Mouse (Mus musculus) urinary bladder, adult 18-20 months (tissue): ENCODE measurements at regions not wholly inside any gene's neighbourhood (a gene's known extent, or its start where the extent isn't known, plus 50 kb on each side); places are given as distances from the start of the nearest gene placed in this dataset.

Experiments
- DNase-seq, 2 experiments: peaks; one replicate each; pipeline ENCODE4 v3.0.0; 2022; ENCODE audit warnings: low spot score in 2 of 2, mixed read lengths in 2 of 2

DNA sequence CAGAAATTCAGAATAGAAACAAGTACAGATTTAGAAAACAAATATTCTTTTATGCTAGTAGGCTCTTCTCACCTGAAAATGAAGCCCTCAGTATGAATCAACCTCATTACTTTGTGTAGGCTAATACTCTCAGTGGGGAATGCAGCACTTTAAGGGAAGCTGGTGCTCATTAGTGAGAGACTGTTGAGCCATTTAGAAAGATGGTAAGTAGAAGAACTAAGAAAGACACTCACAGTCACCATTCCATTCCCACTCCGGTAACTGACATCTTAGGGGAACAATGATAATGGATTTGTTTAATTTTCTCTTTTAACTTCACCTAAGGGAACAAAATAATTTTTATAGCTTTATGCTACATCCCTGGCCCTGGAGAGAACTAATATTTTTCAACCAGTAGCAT, 648.0 kb upstream of the Nova1 start:
- no peak for DNase-seq

DNA sequence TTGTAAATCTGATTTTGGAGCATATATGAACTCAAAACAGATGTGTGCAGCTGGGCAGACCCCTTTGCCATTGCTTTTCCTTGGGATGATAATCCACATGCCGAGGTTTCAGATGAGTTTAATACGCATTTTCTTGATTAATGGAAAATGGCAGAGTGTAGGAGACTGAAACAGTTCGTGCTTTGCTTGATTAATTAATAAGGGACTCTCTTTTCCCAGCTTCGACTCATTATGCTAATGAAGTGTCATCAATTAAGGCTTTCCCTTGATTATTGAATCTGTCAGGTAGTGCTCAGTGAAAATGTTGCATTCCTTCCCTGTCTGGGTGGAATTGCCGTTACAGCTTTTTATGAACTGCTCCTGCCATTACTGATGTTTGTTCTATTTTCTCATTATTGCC, 647.2 kb upstream of the Nova1 start:
- DNase-seq = no peak

DNA sequence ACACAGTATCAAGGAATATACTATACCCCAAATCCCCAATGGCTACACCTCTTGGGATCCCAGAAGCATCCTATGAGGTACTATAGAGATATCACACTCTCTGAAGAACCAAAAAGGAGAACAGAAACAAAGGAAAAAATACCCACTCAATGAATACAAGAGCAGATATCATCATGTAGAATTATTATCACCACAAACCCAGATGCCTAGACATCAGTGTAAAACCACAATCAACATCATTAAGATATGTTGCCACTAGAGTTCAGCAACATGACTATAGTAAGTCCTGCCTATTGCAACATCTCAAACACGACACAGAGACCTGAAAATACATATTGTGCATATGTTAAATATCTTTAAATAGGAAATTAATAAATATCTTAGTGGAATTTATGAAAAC, 612.9 kb upstream of the Nova1 start:
- DNase-seq = no peak

DNA sequence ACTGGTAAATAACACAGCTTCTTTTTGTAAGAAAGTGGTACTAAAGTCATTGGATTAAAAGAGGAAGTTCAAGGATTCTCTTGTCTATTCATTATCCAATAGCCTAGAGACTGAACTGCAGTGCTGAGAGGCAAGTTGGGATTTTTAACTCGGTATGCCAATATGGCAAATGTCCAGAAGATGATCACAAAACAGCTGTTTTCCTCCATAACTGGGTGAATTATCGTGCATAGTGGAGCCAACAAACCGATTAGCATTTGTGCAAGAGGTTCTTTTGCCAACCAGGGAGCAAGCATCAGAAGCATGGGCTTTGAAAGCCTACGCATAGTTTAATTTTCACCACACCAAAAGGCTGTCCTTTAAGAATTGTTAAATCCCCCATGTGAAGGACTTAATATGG, 593.5 kb upstream of the Nova1 start:
- no peak for DNase-seq

DNA sequence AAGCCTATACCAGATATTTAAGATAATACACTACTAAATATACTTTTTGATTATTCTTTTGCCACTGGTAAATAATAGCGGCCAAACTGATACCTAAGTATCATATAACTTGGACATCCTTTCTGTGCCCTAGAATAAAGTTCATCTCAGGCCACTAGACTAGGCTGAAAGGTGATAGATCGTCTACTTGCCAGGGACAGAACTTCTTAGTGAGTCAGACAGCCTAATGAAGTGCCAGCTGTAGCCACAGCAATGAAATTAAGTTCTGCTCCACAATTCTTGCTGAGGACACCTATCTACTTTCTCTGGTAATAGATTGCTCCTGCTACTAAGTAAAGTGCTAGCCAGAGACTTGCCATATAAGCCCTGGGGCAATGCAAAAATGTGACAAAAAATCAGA, 587.8 kb upstream of the Nova1 start:
- no peak for DNase-seq

DNA sequence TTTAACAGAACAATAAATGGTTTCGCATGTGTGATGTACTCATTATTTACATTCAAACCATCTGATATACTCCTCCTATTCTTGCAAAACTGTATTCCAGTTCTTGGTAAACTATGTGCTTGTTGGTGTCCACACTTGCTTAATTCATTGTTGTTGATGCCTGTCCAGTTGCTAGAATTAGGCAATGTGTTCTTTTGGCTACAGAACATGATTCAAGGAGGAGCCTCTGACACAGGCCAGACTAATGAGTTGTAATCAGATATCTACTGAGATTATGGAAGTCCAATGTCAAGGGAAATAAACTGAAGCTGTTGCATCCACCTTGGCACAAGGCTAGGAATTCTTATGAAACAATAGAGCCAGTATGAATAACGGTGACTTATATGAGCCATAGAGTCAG, 587.4 kb upstream of the Nova1 start:
- no peak for DNase-seq

DNA sequence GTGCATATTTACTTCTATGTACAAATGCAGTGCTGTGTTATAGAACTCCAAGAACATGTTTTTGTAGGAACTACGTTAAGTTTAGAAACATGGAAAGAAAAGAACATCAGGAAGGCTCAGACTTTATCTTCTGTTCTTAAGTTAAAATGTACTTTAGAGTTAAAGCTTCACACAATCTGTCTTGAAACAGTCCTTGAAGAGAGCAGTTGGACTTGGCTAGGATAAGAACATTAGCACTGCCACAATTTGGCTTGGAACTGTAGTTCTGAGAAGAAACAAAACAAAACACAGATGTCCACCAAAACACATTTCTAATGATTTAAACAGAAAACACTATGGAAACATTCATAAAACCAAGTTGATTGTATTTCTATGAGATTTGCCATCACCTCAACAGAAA, 564.5 kb upstream of the Nova1 start:
- DNase-seq = no peak

DNA sequence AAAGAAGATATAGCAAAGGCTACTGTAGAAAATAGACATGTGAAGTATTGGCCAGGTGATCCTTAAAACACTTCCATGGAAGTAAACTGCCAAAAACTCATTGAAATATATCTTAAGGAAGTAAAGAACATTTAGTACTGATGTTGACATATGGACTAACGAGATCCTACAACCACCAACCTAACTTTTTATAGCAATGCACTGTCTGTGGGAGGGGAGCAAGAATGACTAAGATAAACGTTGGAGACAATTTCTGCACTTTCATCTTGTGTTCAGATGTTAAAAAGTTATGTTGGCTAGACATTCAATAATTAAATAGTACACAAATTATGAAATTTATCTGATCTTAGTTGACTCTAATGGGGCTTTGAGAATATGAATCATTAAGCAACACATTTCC, 534.5 kb upstream of the Nova1 start:
- DNase-seq = no peak

DNA sequence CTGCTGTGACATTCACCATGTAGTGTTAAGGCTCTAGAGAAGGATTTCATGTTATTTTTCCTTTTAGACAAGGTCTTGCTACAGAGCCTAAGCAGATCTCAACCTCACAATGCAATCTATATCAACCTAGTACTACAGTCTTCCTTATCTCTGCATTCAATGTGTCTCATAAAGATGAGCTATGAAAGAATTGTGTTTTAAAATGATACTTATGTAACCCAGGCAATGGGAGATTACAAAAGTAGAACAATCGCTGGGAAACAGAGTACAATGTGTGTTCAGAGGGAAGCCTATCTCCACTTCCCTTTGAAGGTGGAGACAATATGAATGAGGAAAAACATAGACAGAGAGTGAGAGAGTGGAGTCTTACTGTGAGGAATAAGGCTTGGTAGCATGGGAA, 532.5 kb upstream of the Nova1 start:
- no peak for DNase-seq

DNA sequence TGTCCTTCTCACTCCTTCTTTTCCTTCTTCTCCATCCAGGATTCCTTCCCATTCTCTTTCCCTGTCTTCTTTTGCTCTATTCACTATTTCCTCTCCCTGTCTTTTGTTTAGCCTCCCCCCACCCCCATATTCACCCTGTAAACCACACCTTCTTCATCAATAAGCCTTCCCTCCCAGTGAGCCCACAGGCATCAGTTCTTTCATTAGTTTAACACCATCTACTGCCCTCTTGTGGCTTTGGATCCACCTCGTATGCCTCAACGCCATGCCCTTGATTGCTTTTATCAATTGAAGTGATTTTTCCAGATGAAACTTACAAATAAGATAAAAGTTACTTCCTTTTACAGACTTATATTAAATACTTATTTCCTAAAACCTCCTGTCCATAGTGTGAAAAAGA, 494.7 kb upstream of the Nova1 start:
- DNase-seq = no peak

DNA sequence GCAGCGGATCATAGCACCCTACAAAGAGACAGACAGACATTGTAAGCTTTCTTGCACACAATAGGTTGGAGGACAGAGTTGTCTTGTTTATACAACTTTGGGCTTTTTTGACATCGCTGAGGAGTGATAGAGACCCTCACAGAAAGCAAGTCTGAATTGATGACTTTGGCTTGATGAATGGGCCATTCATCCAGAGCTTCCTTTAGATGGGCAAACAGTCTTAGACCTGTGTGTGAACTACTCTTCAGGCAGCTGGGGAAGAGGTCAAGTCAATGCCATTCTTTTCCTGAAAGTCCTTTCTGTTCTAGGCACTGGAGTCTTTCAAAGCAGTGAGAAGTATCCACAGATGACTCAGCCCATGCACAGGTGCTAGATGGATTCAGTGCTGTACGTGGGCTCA, 457.2 kb upstream of the Nova1 start:
- DNase-seq = no peak

DNA sequence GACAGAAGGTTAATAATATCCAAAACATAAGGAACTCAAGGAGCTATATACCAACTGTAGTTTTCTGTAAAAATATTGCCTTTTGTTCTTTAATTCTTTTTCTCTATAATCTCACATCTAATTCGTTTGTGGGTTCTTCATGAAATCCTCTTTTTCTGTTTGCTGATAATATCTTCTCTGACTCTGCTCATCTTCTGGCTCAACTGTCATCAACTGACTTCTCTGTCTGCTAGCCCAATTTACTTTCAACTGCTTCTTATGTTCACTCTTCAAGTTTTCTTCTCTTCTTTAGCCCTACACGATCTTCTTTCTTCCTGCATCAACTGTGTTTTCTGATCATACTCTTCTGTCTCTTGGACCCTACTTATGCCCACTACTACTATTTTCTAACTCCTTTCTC, 453.6 kb upstream of the Nova1 start:
- no peak for DNase-seq

DNA sequence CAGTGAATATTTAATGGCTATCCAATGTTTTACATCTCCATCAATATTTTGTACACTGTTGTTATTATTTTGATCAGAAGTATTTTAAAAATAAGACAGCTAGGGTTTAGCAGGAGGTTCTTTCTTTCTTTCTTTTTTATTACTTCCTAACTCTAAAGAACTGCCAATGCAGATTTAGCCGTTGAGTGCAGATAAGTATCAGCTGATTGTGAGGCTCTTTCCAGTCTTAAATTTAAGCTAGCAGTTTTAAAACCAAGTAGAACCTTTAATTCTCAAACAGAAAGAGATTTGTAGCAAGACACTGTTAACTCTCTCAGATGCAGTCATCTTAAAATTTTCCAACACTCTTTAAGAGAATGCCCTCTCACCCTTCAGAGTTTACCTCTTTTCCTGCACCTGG, 445.4 kb upstream of the Nova1 start:
- DNase-seq = no peak

DNA sequence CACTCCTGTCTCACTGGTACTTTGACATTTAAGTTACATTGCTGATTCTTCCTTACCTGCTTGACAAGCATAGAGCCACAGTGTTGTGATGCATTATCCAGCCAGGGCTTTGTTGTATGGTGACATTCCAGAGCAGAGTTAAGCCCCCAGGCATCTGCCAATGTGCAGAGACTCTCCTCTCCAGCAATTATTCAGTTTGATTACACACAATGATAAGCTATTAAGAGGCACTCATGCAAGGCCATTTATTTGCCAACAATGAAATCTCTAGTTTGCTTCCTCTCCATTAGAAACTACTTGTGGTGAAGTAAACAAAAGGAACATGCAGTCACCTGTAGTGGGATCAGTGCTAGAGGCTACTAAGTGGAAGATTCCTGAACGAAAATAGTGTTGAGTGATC, 444.7 kb upstream of the Nova1 start:
- no peak for DNase-seq

DNA sequence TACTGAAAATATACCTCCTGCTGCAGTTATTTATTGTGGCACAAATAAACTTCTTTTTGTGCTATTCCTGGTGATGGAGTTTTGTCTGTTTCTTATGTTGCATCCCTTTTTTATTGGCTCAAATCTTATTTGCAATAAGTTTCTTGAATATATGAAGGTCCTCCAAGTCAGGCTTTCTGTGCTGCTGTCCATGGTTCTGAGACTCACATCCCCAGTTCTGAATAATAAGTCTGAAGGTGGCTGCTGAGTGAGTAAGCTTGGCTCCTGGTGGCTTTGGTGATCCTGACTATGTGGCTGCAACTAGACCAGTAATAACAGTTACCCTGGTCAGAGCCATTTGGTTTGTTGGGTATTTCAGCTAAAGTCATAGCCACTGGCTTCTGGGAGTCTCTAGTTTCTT, 433.6 kb upstream of the Nova1 start:
- no peak for DNase-seq

DNA sequence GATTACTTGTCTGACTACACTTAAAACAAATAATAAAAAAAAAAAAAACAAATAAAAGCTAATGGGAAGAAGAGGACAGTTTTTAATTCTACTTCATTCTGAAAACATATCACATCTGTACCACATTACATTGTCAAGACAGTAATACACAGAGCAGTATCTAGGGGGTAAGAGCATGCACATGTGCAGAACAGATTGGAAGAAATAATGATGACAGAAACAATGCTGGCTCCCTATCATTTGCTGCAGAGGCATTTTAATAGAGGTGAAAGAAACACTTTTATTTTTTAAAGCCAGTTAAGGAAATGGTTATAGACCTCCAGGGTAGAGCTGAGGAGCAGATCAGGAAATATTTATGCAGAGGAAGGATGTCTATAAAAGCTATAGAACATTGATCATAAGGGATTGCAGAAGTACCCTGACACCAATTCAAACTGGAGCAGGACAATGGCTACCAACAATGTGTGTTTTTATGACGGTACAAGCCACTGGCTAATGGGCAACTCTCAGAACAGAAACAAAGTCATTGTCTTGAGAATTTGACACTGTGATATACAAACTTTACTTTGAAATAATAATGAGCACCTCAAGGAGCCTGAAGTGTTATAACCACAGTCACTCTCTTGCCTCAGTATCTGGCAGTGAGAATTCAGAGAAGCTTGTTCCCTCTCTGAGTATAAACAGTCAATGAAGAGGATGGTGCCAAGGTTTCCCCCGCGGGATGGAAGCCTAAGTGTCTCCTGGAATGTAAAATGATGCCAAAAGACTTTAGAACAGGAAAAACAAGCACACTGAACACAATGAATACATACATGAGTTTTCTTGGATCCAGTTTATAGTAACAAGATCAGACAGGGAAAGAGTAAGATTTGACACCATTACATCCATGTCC, 425.1 kb upstream of the Nova1 start:
- DNase-seq = no peak

DNA sequence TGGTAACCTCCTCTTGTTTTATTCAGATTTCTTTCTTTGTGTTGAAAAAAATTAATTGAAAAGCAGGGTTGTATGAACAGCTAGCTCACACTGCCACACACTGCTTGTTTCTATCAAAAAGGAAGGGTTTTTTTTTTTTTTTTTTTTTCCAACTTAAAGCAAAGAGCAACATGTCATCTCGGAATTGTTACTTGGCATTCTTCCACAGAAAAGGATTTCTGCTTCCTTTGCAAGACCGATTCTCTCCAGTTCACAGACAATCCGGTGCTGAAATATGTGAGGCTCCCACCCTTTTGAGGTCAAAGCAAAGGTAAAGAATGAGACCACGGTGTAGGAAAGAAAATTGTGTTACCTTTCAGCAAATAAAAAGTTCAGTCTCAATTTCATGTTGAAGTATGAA, 401.3 kb upstream of the Nova1 start:
- no peak for DNase-seq

DNA sequence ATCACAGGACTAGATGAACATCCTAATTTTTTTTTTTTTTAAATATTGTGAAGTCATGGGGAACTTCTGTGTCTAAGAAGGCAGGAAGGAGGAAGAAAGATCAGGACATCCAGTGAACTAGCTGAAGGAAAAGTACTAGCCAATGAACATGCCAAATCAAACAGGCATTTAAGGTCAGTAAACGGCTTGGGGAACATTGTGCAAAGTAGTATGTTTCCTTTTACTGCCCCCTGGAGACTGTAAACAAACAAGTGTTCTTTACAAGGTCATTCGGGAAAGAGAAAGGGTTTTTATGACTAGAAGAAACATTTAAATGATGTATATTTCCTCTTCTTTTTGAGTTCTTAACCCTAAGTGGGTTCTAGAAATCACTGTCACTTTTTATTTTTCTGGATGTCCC, 400.6 kb upstream of the Nova1 start:
- no peak for DNase-seq

DNA sequence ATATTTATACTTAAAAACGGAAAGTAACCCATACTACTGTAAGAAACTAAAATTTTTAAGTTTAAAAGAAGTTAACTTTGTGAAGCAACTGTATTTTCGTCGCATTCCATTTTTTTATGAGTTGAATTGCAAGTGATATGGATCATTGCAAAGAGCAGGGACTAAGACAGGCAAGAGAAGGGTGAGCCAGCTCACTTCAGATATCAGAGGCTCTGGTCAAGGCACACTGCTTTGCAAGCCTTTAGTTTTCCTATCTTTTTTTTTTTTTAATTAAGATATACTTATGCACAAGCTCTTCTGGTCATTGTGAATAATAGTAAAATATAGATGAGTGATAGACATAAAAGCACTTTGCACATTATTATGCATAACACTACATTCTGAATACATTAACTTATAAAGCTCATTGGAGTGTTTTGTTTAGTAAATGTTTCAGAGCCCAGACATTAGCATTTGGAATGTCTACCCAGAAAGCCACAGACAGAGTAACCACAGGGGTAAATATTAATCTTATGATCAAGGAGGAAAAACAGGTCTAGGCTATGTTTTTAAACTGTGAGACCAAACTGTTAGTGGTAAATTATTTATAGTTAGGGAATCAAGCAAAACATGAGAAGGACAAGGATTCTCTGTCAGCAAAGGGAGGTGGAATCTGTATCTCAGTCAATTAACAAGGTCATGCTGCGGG, 392.8 kb upstream of the Nova1 start:
- DNase-seq = no peak

DNA sequence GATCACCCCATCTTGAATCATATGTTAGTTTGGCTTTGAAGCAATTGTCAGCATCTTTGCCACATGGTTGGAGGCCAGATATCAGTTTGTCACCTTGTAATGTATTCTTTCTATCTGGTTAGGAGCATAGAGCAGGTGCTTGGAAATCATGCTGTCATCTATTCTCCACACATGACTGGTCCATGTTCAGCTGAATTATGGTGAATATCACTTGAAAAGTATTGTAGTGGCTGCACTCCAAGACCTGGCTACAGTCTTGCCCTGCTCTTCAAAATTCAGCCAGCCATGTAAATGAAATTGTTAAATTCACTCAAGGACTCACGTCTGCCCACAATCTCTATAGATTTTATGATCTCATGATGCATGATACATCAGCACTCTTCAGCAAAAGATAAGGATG, 384.2 kb upstream of the Nova1 start:
- no peak for DNase-seq

DNA sequence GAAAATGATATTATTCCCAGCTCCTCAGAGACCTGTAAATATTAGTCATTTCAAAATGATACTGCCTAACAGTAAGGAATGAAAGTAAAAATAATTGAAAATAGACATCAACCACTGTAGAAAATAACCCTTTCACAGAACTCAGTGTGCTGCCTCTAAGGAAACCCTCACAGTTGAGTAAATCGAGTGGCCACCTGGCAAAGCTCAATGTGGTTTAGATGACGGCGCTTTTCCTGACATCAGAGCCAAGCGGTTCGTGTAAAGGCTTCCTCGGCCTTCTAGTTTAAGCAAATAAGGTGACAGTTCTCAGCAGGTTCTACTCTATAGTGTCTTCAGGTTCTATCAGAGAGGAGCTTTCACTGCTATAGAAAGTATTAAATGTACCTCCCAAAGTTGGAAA, 379.9 kb upstream of the Nova1 start:
- DNase-seq = no peak

DNA sequence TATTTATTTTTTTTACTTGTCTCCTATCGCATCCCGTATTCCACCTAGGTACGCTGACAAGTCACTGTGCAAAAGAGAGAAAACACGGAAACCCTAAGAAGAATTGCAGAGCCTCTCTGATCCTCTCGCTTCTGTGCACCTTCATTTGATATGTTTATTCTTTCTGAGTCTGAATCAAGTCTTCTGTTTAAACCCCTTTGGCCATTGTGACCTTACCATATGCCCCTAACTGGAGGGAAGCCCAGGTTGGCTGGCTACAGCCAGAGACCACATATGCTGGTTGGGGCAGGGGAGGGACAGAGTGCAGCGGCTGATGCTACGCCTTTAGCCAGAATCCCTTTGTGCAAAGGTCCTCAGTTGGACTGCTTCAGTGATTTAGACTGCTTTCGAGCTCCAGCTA, 346.0 kb upstream of the Nova1 start:
- DNase-seq = no peak

DNA sequence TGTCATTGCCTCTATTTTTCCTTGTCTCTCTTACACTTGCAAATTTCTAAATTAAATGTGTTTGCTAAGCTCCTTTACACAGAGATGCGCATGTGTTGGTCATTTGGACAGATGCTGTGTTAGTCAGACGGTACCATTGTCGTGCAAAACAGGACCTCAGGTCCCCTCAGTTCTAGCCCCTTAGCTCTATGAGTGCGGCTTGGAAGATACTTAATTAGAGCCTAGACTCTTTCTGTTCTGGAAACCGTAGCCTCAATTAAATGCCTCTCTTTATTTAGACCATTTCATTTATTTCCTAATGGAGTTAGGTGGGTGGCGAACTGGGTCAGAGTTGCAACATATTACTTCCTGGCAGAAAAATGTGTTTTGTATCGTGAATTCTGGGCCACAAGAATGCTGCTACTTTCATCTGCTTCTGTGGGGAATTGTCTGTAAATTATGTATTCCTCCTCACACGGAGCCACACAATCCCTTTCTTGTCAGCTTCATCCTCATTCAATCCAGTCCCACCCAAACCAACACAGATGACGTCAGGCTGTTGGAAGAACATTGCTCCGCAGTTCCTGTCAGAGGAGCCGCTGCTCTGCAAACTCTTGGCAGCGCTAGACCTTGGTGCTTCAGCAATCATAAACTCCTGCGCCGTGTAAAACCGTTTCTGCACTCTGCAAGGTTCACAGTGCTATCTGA, 345.4 kb upstream of the Nova1 start:
- peak in 1 of 2 experiments; percentile 39 for DNase-seq
